Mouse (Mus musculus): ENCODE data around the gene Dctn5. TPM values are rescaled to one million over a fixed set of nuclear protein-coding genes. Genes with fewer than 3 reads are reported as not detected.

The Dctn5 gene
- polyA plus RNA-seq, 2 experiments: 32.6 to 38.5 TPM

- H3K9me3 ChIP-seq (ENCODE audit: control insufficient read depth, low read length): no peaks in the 10 kb centered on the region
- H3K4me1 ChIP-seq (replicated peaks; ENCODE audit: control insufficient read depth in 2 of 2, insufficient read depth in 2 of 2, low read length in 1 of 2): peaks cover 0 to 5% of the 10 kb centered on the region in 2 experiments; a peak in 2 of 4 replicates
- TF ChIP-seq EP300 (IDR thresholded peaks at IDR 0.05; ENCODE audit: low read depth) (no peak), CTCF (IDR thresholded peaks at IDR 0.05; ENCODE audit: low read depth) (no peak)
- no peaks in the 10 kb centered on the region for H3K27me3 ChIP-seq (ENCODE audit: control insufficient read depth, insufficient read depth, low read length)
- peaks cover 51% of the 10 kb centered on the region for H3K36me3 ChIP-seq (replicated peaks; ENCODE audit: control insufficient read depth, insufficient read depth, low read depth)
- no peak overlapping the region for H3K4me3 ChIP-seq (ENCODE audit: insufficient read depth in 1 of 2, low read depth in 2 of 2, low read length in 2 of 2)
- H3K9ac ChIP-seq (replicated peaks): no peak overlapping the region
- H3K4me2 ChIP-seq (ENCODE audit: low read depth): no peak overlapping the region
- ATAC-seq (ENCODE audit: insufficient read depth) (no peak), DNase-seq (ENCODE audit: low read depth in 3 of 3, low spot score in 3 of 3) (no peak)
- H3K27ac ChIP-seq: no peak overlapping the region
Measured at GRCm38 (mm10) chr7:122137071-122137470, 4.2 kb downstream of the Dctn5 start.

DNA sequence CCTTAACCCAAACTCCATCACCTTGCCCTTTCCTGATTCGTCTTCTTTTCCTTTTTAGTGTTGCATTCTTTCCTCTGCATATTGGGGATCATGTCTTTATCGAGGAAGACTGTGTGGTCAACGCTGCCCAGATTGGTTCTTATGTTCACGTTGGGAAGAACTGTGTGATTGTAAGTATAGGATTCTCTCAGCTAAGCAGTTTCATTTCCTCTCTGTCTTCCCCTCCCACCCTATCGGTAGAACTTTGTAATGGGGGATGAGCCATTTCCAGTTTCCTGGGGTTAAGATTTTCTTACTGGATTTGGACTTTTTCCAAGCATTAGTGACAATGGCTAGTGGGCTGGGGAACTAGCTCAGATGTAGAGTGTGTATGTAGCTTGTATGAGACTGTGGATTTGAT lies 5.3 kb downstream of the Dctn5 start:
- H3K4me1 ChIP-seq (replicated peaks; ENCODE audit: control insufficient read depth in 2 of 2, insufficient read depth in 2 of 2, low read length in 1 of 2): peaks cover 0 to 5% of the 10 kb centered on the region in 2 experiments; a peak in 2 of 4 replicates
- DNase-seq (ENCODE audit: low read depth in 3 of 3, low spot score in 3 of 3) (no peak), ATAC-seq (ENCODE audit: insufficient read depth) (no peak)
- no peak overlapping the region for H3K9ac ChIP-seq (replicated peaks)
- TF ChIP-seq CTCF (IDR thresholded peaks at IDR 0.05; ENCODE audit: low read depth): no peak
- no peak for TF ChIP-seq EP300 (IDR thresholded peaks at IDR 0.05; ENCODE audit: low read depth)
- H3K36me3 ChIP-seq (replicated peaks; ENCODE audit: control insufficient read depth, insufficient read depth, low read depth): peaks cover 55% of the 10 kb centered on the region
- 76% methylated on average over 5 of the region's 5 CpGs for WGBS (ENCODE audit: insufficient replicate concordance)
- no peak overlapping the region for H3K4me3 ChIP-seq (ENCODE audit: insufficient read depth in 1 of 2, low read depth in 2 of 2, low read length in 2 of 2)
- H3K27me3 ChIP-seq (ENCODE audit: control insufficient read depth, insufficient read depth, low read length): no peaks in the 10 kb centered on the region
- no peaks in the 10 kb centered on the region for H3K9me3 ChIP-seq (ENCODE audit: control insufficient read depth, low read length)
- H3K27ac ChIP-seq: no peak overlapping the region
- no peak overlapping the region for H3K4me2 ChIP-seq (ENCODE audit: low read depth)

GRCm38 (mm10) chr7:122140991-122141390 lies 8.2 kb downstream of the Dctn5 start:
- no peaks in the 10 kb centered on the region for H3K27me3 ChIP-seq (ENCODE audit: control insufficient read depth, insufficient read depth, low read length)
- TF ChIP-seq EP300 (IDR thresholded peaks at IDR 0.05; ENCODE audit: low read depth) (no peak), CTCF (IDR thresholded peaks at IDR 0.05; ENCODE audit: low read depth) (no peak)
- H3K4me1 ChIP-seq (replicated peaks; ENCODE audit: control insufficient read depth in 2 of 2, insufficient read depth in 2 of 2, low read length in 1 of 2): no peaks in the 10 kb centered on the region
- no peak overlapping the region for H3K4me2 ChIP-seq (ENCODE audit: low read depth)
- H3K9ac ChIP-seq (replicated peaks): no peak overlapping the region
- DNase-seq (ENCODE audit: low read depth in 3 of 3, low spot score in 3 of 3) (no peak), ATAC-seq (ENCODE audit: insufficient read depth) (no peak)
- no peaks in the 10 kb centered on the region for H3K9me3 ChIP-seq (ENCODE audit: control insufficient read depth, low read length)
- no peak overlapping the region for H3K4me3 ChIP-seq (ENCODE audit: insufficient read depth in 1 of 2, low read depth in 2 of 2, low read length in 2 of 2)
- peaks cover 53% of the 10 kb centered on the region for H3K36me3 ChIP-seq (replicated peaks; ENCODE audit: control insufficient read depth, insufficient read depth, low read depth)
- no peak overlapping the region for H3K27ac ChIP-seq

- Histone ChIP-seq H3K36me3 (replicated peaks; ENCODE audit: control insufficient read depth, insufficient read depth, low read depth) (peaks cover 13% of the 10 kb centered on the region), H3K4me2 (ENCODE audit: low read depth) (no peak overlapping the region), H3K4me3 (ENCODE audit: insufficient read depth in 1 of 2, low read depth in 2 of 2, low read length in 2 of 2) (no peak overlapping the region), H3K4me1 (replicated peaks; ENCODE audit: control insufficient read depth in 2 of 2, insufficient read depth in 2 of 2, low read length in 1 of 2) (peaks cover 0 to 4% of the 10 kb centered on the region in 2 experiments; a peak in 2 of 4 replicates), H3K9me3 (ENCODE audit: control insufficient read depth, low read length) (no peaks in the 10 kb centered on the region), H3K9ac (replicated peaks) (no peak overlapping the region), H3K27me3 (ENCODE audit: control insufficient read depth, insufficient read depth, low read length) (no peaks in the 10 kb centered on the region), H3K27ac (no peak overlapping the region)
- DNase-seq (ENCODE audit: low read depth in 3 of 3, low spot score in 3 of 3): no peak
- TF ChIP-seq EP300 (IDR thresholded peaks at IDR 0.05; ENCODE audit: low read depth) (no peak), CTCF (IDR thresholded peaks at IDR 0.05; ENCODE audit: low read depth) (no peak)
- WGBS (ENCODE audit: insufficient replicate concordance): 71% methylated on average over 4 of the region's 4 CpGs
- no peak for ATAC-seq (ENCODE audit: insufficient read depth)
Measured at GRCm38 (mm10) chr7:122152473-122152872, 19.6 kb downstream of the Dctn5 start.

DNA sequence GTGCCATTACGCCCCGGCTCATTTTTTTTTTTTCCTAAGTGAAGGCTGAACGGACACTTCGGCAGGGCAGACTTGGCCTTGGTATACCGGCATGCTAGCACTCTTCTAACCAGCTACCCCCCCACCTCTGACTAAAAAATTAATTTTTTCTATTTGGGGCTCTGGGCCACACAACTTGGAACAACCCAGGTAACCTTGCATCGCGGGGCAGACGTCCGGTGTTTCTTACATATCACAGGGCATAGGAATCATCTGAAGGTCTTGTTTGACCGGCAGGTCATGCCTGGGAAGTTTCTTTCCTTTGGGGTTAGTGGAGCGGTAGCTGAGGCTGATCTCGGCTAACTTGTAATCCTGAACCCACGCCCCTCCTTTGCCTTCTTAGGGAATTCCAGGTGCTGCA lies 25.6 kb downstream of the Dctn5 start:
- ATAC-seq (ENCODE audit: insufficient read depth): 0 out of 2 replicates have a peak, but pooled peaks have one; percentile 4
- peak in 1 of 3 experiments; percentile 13 for DNase-seq (ENCODE audit: low read depth in 3 of 3, low spot score in 3 of 3)
- Histone ChIP-seq H3K4me3 (ENCODE audit: insufficient read depth in 1 of 2, low read depth in 2 of 2, low read length in 2 of 2) (peak overlapping the region; percentile 89 to 96), H3K9me3 (ENCODE audit: control insufficient read depth, low read length) (no peaks in the 10 kb centered on the region), H3K27ac (peak overlapping the region; percentile 80), H3K27me3 (ENCODE audit: control insufficient read depth, insufficient read depth, low read length) (no peaks in the 10 kb centered on the region), H3K4me1 (replicated peaks; ENCODE audit: control insufficient read depth in 2 of 2, insufficient read depth in 2 of 2, low read length in 1 of 2) (peaks cover 12 to 22% of the 10 kb centered on the region in 2 experiments), H3K9ac (replicated peaks) (peak overlapping the region; percentile 94), H3K36me3 (replicated peaks; ENCODE audit: control insufficient read depth, insufficient read depth, low read depth) (peaks cover 31% of the 10 kb centered on the region), H3K4me2 (ENCODE audit: low read depth) (peak overlapping the region; percentile 88)
- 7% methylated on average over 13 of the region's 13 CpGs for WGBS (ENCODE audit: insufficient replicate concordance)
- TF ChIP-seq EP300 (IDR thresholded peaks at IDR 0.05; ENCODE audit: low read depth) (no peak), CTCF (IDR thresholded peaks at IDR 0.05; ENCODE audit: low read depth) (no peak)
